Mouse (Mus musculus) MEL (cell line): Measurements from ENCODE around the gene Akip1.

ENCODE experiments used
- BHLHE40 ChIP-seq: IDR thresholded peaks from 2 replicates; pipeline ENCODE4 v1.6.1; 2012; ENCODE audit warnings: low read depth, mild to moderate bottlenecking, inconsistent platforms, low read length, improper control_type of control experiment, borderline replicate concordance
- CHD1 ChIP-seq: IDR thresholded peaks from 2 replicates; pipeline ENCODE4 v1.6.1; 2012; ENCODE audit warnings: low read depth, mild to moderate bottlenecking, inconsistent platforms, low read length, improper control_type of control experiment
- CHD2 ChIP-seq: IDR thresholded peaks from 2 replicates; pipeline ENCODE4 v1.6.1; 2011; ENCODE audit warnings: low read length, improper control_type of control experiment
- CTCF ChIP-seq, 3 experiments: IDR thresholded peaks in 2 of 3; conservative IDR thresholded peaks in 1 of 3; 2 replicates each; pipeline ENCODE4 v1.5.1; 2011 to 2012; ENCODE audit warnings: low read length in 3 of 3, low read depth in 2 of 3, mild to moderate bottlenecking in 2 of 3, improper control_type of control experiment in 1 of 3, inconsistent platforms in 1 of 3, mixed read lengths in 1 of 3, moderate library complexity in 1 of 3; ENCODE audit not compliant: control insufficient read depth in 1 of 3, insufficient read depth in 1 of 3, poor library complexity in 1 of 3, severe bottlenecking in 1 of 3
- EP300 ChIP-seq, 2 experiments: IDR thresholded peaks; 2 replicates each; pipeline ENCODE4 v1.6.1; 2011; ENCODE audit warnings: improper control_type of control experiment in 2 of 2, low read length in 2 of 2, low read depth in 1 of 2, mild to moderate bottlenecking in 1 of 2
- ETS1 ChIP-seq: IDR thresholded peaks from 2 replicates; pipeline ENCODE4 v1.6.1; 2012; ENCODE audit warnings: low read depth, mild to moderate bottlenecking, inconsistent platforms, low read length, improper control_type of control experiment, moderate library complexity
- GABPA ChIP-seq: IDR thresholded peaks from 2 replicates; pipeline ENCODE4 v1.6.1; 2012; ENCODE audit warnings: low read depth, mild to moderate bottlenecking, inconsistent platforms, low read length, improper control_type of control experiment, moderate library complexity
- MAFK ChIP-seq: IDR thresholded peaks from 2 replicates; pipeline ENCODE4 v1.6.1; 2011; ENCODE audit warnings: low read depth, mild to moderate bottlenecking, low read length, improper control_type of control experiment, borderline replicate concordance
- MXI1 ChIP-seq: IDR thresholded peaks from 2 replicates; pipeline ENCODE4 v1.6.1; 2011; ENCODE audit warnings: mild to moderate bottlenecking, low read depth, low read length, improper control_type of control experiment
- NELFE ChIP-seq: IDR thresholded peaks from 2 replicates; pipeline ENCODE4 v1.6.1; 2011; ENCODE audit warnings: low read depth, low read length, improper control_type of control experiment
- POLR2A ChIP-seq, 2 experiments: IDR thresholded peaks; 2 replicates each; pipeline ENCODE4 v1.6.1; 2011 to 2012; ENCODE audit warnings: low read length in 2 of 2, mild to moderate bottlenecking in 2 of 2, control low read depth in 1 of 2, improper control_type of control experiment in 1 of 2, low read depth in 1 of 2, moderate library complexity in 1 of 2; ENCODE audit not compliant: control insufficient read depth in 1 of 2, insufficient read depth in 1 of 2, poor library complexity in 1 of 2
- POLR2AphosphoS5 ChIP-seq: IDR thresholded peaks from 2 replicates; pipeline ENCODE4 v1.6.1; 2012; ENCODE audit warnings: low read depth, borderline replicate concordance, mild to moderate bottlenecking, inconsistent platforms, low read length, moderate library complexity, mixed read lengths
- TCF12 ChIP-seq: IDR thresholded peaks from 2 replicates; pipeline ENCODE4 v1.6.1; 2014; ENCODE audit warnings: low read depth, mild to moderate bottlenecking, inconsistent platforms, low read length, improper control_type of control experiment, moderate library complexity

GRCm38 (mm10) chr7:109756291-109756690 lies 52.8 kb downstream of the Akip1 start:
- TF ChIP-seq CHD1 (no peak), POLR2A (IDR thresholded peaks at IDR 0.05; ENCODE audit: control insufficient read depth in 1 of 2, insufficient read depth in 1 of 2, low read depth in 1 of 2, low read length in 2 of 2, poor library complexity in 1 of 2) (no peak), EP300 (IDR thresholded peaks at IDR 0.05; ENCODE audit: low read depth in 1 of 2, low read length in 2 of 2) (no peak), NELFE (no peak), POLR2AphosphoS5 (no peak), MXI1 (no peak), CTCF (IDR thresholded peaks at IDR 0.05 in 2 of 3, conservative IDR thresholded peaks at IDR 0.05 in 1 of 3; ENCODE audit: control insufficient read depth in 1 of 3, insufficient read depth in 1 of 3, low read depth in 2 of 3, low read length in 3 of 3, poor library complexity in 1 of 3, severe bottlenecking in 1 of 3) (no peak), MAFK (no peak), GABPA (no peak), TCF12 (no peak), CHD2 (no peak), BHLHE40 (no peak), ETS1 (no peak)
